Comparison of ENCODE assay signal across 9 mouse cellular contexts in the genomic region with DNA sequence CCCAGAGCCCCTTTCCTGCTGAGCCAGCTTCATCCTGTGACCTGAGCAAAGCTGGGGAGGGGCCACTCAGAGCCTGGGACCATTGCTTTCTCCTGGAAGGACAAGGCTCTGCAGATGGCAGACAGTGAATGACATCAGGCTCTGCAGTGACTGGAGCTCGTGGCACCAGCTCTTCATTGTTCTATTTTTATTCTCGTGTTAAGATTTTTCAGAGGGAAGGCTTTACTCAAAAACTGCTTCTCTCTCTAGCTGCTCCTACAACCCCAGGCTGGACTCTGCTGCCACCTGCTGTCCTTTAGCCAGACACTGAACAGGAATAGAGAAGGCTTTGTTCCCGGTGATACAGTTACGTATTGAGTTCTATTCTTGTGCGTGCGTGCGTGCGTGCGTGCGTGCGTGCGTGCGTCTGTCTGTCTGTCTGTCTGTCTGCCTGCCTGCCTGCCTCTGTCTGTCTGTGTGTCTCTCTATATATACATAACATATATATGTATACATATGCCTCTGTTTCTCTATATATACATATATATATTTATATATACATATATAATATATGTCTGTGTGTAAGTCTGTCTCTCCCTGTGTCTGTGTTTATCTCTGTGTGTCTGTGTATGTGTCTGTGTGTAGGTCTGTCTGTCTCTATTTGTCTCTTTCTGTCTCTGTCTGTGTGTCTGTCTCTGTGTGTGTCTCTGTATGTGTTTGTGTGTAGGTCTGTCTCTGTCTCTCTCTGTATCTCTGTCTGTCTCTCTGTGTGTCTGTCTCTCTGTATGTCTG. TPM values are rescaled to one million over a fixed set of nuclear protein-coding genes. Genes with fewer than 3 reads are reported as not detected.
A peak's percentile ranks its signal among the peaks of the same experiment; 100 is the strongest.
DNase-seq lines count a peak whose midpoint lies in the region; ATAC-seq lines count a peak whose summit lies in the region.
"Had no signal": no experiment of that assay in that cellular context is flagged by ENCODE, and none has a peak within 500 bp of the region (broad histone marks: within the 10 kb centered on the region; RNA-seq: fewer than 3 reads in every experiment).

No protein-coding gene starts in this region.

- 6% methylated on average over 13 of the region's 13 CpGs for WGBS in forebrain, embryonic 11.5 days
- WGBS in heart, embryonic 16.5 days: 6% methylated on average over 13 of the region's 13 CpGs
- WGBS in liver, embryonic 13.5 days (ENCODE audit: insufficient replicate concordance): 7% methylated on average over 13 of the region's 13 CpGs
- 8% methylated on average over 13 of the region's 13 CpGs for WGBS in stomach, embryonic 15.5 days

- peak overlapping the region; percentile 2; the same call in 1 of the 2 replicates for H3K9ac ChIP-seq in forebrain, embryonic 11.5 days (ENCODE audit: low read length)
- H3K9ac ChIP-seq in heart, embryonic 16.5 days (ENCODE audit: low read length): peak overlapping the region; percentile 44
- no peak overlapping the region for H3K9ac ChIP-seq in liver, embryonic 13.5 days
- H3K9ac ChIP-seq in stomach, embryonic 15.5 days: no peak overlapping the region

- peak; percentile 91 for ATAC-seq in forebrain, embryonic 11.5 days (replicated peaks; ENCODE audit: low FRiP score)
- peak; percentile 92 for ATAC-seq in heart, embryonic 16.5 days (replicated peaks; ENCODE audit: extremely low read depth, insufficient read depth, low FRiP score)
- peak; percentile 65; the same call in 1 of the 2 replicates for ATAC-seq in liver, embryonic 13.5 days (ENCODE audit: low read depth)
- ATAC-seq in stomach, embryonic 15.5 days (ENCODE audit: insufficient read depth, low FRiP score, low read depth): peak; percentile 87

- no peaks in the 10 kb centered on the region for H3K4me1 ChIP-seq in forebrain, embryonic 11.5 days (replicated peaks; ENCODE audit: control insufficient read depth, insufficient read depth, low read length)
- H3K4me1 ChIP-seq in heart, embryonic 16.5 days (ENCODE audit: control insufficient read depth, insufficient read depth, low read length): peaks cover 4% of the 10 kb centered on the region
- no peaks in the 10 kb centered on the region for H3K4me1 ChIP-seq in liver, embryonic 13.5 days (replicated peaks)
- no peaks in the 10 kb centered on the region for H3K4me1 ChIP-seq in stomach, embryonic 15.5 days

- no peaks in the 10 kb centered on the region for H3K27me3 ChIP-seq in forebrain, embryonic 11.5 days (ENCODE audit: control insufficient read depth, insufficient read depth, low read length)
- no peaks in the 10 kb centered on the region for H3K27me3 ChIP-seq in heart, embryonic 16.5 days (ENCODE audit: control insufficient read depth, insufficient read depth, low read length)
- no peaks in the 10 kb centered on the region for H3K27me3 ChIP-seq in liver, embryonic 13.5 days
- no peaks in the 10 kb centered on the region for H3K27me3 ChIP-seq in stomach, embryonic 15.5 days (replicated peaks)

- H3K27ac ChIP-seq in forebrain, embryonic 11.5 days (ENCODE audit: low read depth, low read length): no peak overlapping the region
- peak overlapping the region; percentile 72 for H3K27ac ChIP-seq in heart, embryonic 16.5 days (ENCODE audit: low read length)
- H3K27ac ChIP-seq in liver, embryonic 13.5 days: no peak overlapping the region
- H3K27ac ChIP-seq in stomach, embryonic 15.5 days: no peak overlapping the region

- H3K36me3 ChIP-seq in forebrain, embryonic 11.5 days (ENCODE audit: control insufficient read depth, insufficient read depth, low read length): no peaks in the 10 kb centered on the region
- H3K36me3 ChIP-seq in heart, embryonic 16.5 days (ENCODE audit: control insufficient read depth, insufficient read depth): no peaks in the 10 kb centered on the region
- H3K36me3 ChIP-seq in liver, embryonic 13.5 days: no peaks in the 10 kb centered on the region
- no peaks in the 10 kb centered on the region for H3K36me3 ChIP-seq in stomach, embryonic 15.5 days

- no peak overlapping the region for H3K4me3 ChIP-seq in forebrain, embryonic 11.5 days (ENCODE audit: low read depth, low read length)
- 0 out of 2 replicates have a peak overlapping the region, but pooled peaks have one; percentile 4 for H3K4me3 ChIP-seq in heart, embryonic 16.5 days (ENCODE audit: low read length)
- H3K4me3 ChIP-seq in liver, embryonic 13.5 days (replicated peaks): no peak overlapping the region
- H3K4me3 ChIP-seq in stomach, embryonic 15.5 days (replicated peaks): no peak overlapping the region

- H3K4me2 ChIP-seq in forebrain, embryonic 11.5 days (ENCODE audit: low read depth, low read length, severe bottlenecking): no peak overlapping the region
- peak overlapping the region; percentile 43 for H3K4me2 ChIP-seq in heart, embryonic 16.5 days (ENCODE audit: low read depth, low read length)
- H3K4me2 ChIP-seq in liver, embryonic 13.5 days: peak overlapping the region; percentile 30; the same call in 1 of the 2 replicates
- H3K4me2 ChIP-seq in stomach, embryonic 15.5 days: peak overlapping the region; percentile 41

- peak; percentile 67 to 78 for DNase-seq in CD8-positive naive resting alpha-beta T cell, adult 2 months (ENCODE audit: low read depth in 2 of 2, low spot score in 2 of 2)
- DNase-seq in c-Kit-positive CD71-negative TER-119-negative erythroid progenitor cells, embryonic 14.5 days (ENCODE audit: low read depth): peak; percentile 81
- DNase-seq in forebrain, embryonic 11.5 days (ENCODE audit: low spot score): peak; percentile 86
- peak; percentile 77 to 87 for DNase-seq in kidney, postnatal 25 days
- peak; percentile 49 for DNase-seq in liver, embryonic 13.5 days
- peak; percentile 79 for DNase-seq in neural tube, embryonic 10.5 days (ENCODE audit: extremely low spot score, low spot score)

- no peaks in the 10 kb centered on the region for H3K9me3 ChIP-seq in forebrain, embryonic 11.5 days (ENCODE audit: control insufficient read depth, low read length)
- H3K9me3 ChIP-seq in heart, embryonic 16.5 days (replicated peaks; ENCODE audit: control insufficient read depth, low read length): no peaks in the 10 kb centered on the region
- no peaks in the 10 kb centered on the region for H3K9me3 ChIP-seq in liver, embryonic 13.5 days (replicated peaks)
- no peaks in the 10 kb centered on the region for H3K9me3 ChIP-seq in stomach, embryonic 15.5 days

RNA-seq across cellular contexts. Expression of a gene that starts 27.5 kb away (rescaled TPM):
- 5.6 and 5.9 TPM in 2 replicates for polyA plus RNA-seq in forebrain, embryonic 11.5 days (2014; fragmentation: Nextera tagmentation; extraction: Ambion mirVana)
- polyA plus RNA-seq in heart, embryonic 16.5 days (2015; fragmentation: Nextera tagmentation; extraction: Ambion mirVana): 2.4 and 3.2 TPM in 2 replicates
- 2.9 and 3.1 TPM in 2 replicates for polyA plus RNA-seq in liver, embryonic 13.5 days (2015; fragmentation: Nextera tagmentation; extraction: Ambion mirVana)
- polyA plus RNA-seq in stomach, embryonic 15.5 days (2015; fragmentation: Nextera tagmentation; extraction: Ambion mirVana): 3.0 and 3.1 TPM in 2 replicates

RNA-seq across cellular contexts. Expression of a gene that starts 28.1 kb away (rescaled TPM):
- polyA plus RNA-seq in forebrain, embryonic 11.5 days (2014; fragmentation: Nextera tagmentation; extraction: Ambion mirVana): 19.4 and 24.8 TPM in 2 replicates
- polyA plus RNA-seq in heart, embryonic 16.5 days (2015; fragmentation: Nextera tagmentation; extraction: Ambion mirVana): 13.3 and 16.6 TPM in 2 replicates
- 3.7 and 4.6 TPM in 2 replicates for polyA plus RNA-seq in liver, embryonic 13.5 days (2015; fragmentation: Nextera tagmentation; extraction: Ambion mirVana)
- 9.5 and 13.0 TPM in 2 replicates for polyA plus RNA-seq in stomach, embryonic 15.5 days (2015; fragmentation: Nextera tagmentation; extraction: Ambion mirVana)

RNA-seq across cellular contexts. Expression of a gene that starts 43.8 kb away (rescaled TPM):
- polyA plus RNA-seq in forebrain, embryonic 11.5 days (2014; fragmentation: Nextera tagmentation; extraction: Ambion mirVana): 0.09 TPM in 1 of 2 replicates, not detected in the other
- polyA plus RNA-seq in heart, embryonic 16.5 days (2015; fragmentation: Nextera tagmentation; extraction: Ambion mirVana): not detected in 2 replicates
- polyA plus RNA-seq in liver, embryonic 13.5 days (2015; fragmentation: Nextera tagmentation; extraction: Ambion mirVana): not detected in 2 replicates
- polyA plus RNA-seq in stomach, embryonic 15.5 days (2015; fragmentation: Nextera tagmentation; extraction: Ambion mirVana): not detected in 2 replicates
- polyA plus RNA-seq: gonadal fat pad, adult 2 months had no signal

Comparison
In these comparisons a context has a peak if more than half of its experiments do, and no peak if none do; other contexts are left out.
1. H3K9ac ChIP-seq: peak in forebrain, embryonic 11.5 days (single experiment) and heart, embryonic 16.5 days (single experiment); none in liver, embryonic 13.5 days (single experiment) and stomach, embryonic 15.5 days (single experiment).
2. Peak in every context shown above with its lines, with median percentiles within 50 percentile points of each other: DNase-seq and ATAC-seq.